Mouse (Mus musculus): ENCODE data around the gene Spryd3.

The Spryd3 gene

GRCm38 (mm10) chr15:102114651-102115260 is 21.3 kb downstream of the Spryd3 start:
- no peak for DNase-seq (ENCODE audit: low spot score in 2 of 2)

GRCm38 (mm10) chr15:102113674-102114073 is 22.4 kb downstream of the Spryd3 start:
- DNase-seq (ENCODE audit: low spot score in 2 of 2), result no peak

- no peak for DNase-seq (ENCODE audit: low spot score in 2 of 2)
Measured at GRCm38 (mm10) chr15:102112827-102113226, 23.2 kb downstream of the Spryd3 start.

- no peak for DNase-seq (ENCODE audit: low spot score in 2 of 2)
Measured at GRCm38 (mm10) chr15:102112181-102112580, 23.9 kb downstream of the Spryd3 start.

- DNase-seq (ENCODE audit: low spot score in 2 of 2), result no peak
Measured at GRCm38 (mm10) chr15:102111495-102111829, 24.6 kb downstream of the Spryd3 start.

GRCm38 (mm10) chr15:102110701-102111494 is 25.1 kb downstream of the Spryd3 start:
- no peak for DNase-seq (ENCODE audit: low spot score in 2 of 2)

GRCm38 (mm10) chr15:102110271-102110670 is 25.8 kb downstream of the Spryd3 start:
- DNase-seq (ENCODE audit: low spot score in 2 of 2), result no peak

- peak in 1 of 2 experiments; percentile 51 for DNase-seq (ENCODE audit: low spot score in 2 of 2)
Measured at GRCm38 (mm10) chr15:102108651-102109525, 27.1 kb downstream of the Spryd3 start.

GRCm38 (mm10) chr15:102107689-102108573 is 28.1 kb downstream of the Spryd3 start:
- DNase-seq (ENCODE audit: low spot score in 2 of 2), result peak in 1 of 2 experiments; percentile 52

- peak in 1 of 2 experiments; percentile 54 for DNase-seq (ENCODE audit: low spot score in 2 of 2)
Measured at GRCm38 (mm10) chr15:102106754-102107456, 29.1 kb downstream of the Spryd3 start.

GRCm38 (mm10) chr15:102105764-102106730 is 30.0 kb downstream of the Spryd3 start:
- peak in 1 of 2 experiments; percentile 34 for DNase-seq (ENCODE audit: low spot score in 2 of 2)

GRCm38 (mm10) chr15:102105360-102105759 is 30.7 kb downstream of the Spryd3 start:
- peak; percentile 53 to 72 for DNase-seq (ENCODE audit: low spot score in 2 of 2)

GRCm38 (mm10) chr15:102103947-102104555 is 32.0 kb downstream of the Spryd3 start:
- DNase-seq (ENCODE audit: low spot score in 2 of 2), result peak in 1 of 2 experiments; percentile 77

GRCm38 (mm10) chr15:102103371-102103946 is 32.6 kb downstream of the Spryd3 start:
- DNase-seq (ENCODE audit: low spot score in 2 of 2), result peak in 1 of 2 experiments; percentile 56

GRCm38 (mm10) chr15:102102548-102103121 is 33.4 kb downstream of the Spryd3 start:
- no peak for DNase-seq (ENCODE audit: low spot score in 2 of 2)

GRCm38 (mm10) chr15:102101672-102102541 is 34.1 kb downstream of the Spryd3 start:
- DNase-seq (ENCODE audit: low spot score in 2 of 2), result no peak

GRCm38 (mm10) chr15:102100996-102101671 is 34.9 kb downstream of the Spryd3 start:
- no peak for DNase-seq (ENCODE audit: low spot score in 2 of 2)

Data from urinary bladder, adult 18-20 months (tissue).